Mouse (Mus musculus) forelimb bud, embryonic 11.5 days (tissue): ENCODE measurements around the gene Ankrd24.
"Not testable (repeated sequence)": the region's sequence is repeated elsewhere in the genome, so short reads cannot be mapped to it uniquely, and the experiment has no call there.

Experiments used
- DNase-seq: peaks from one replicate; pipeline ENCODE4 v3.0.0-alpha.2; 2012; ENCODE audit warnings: low read depth, low spot score

Gene Ankrd24

GRCm38 (mm10) chr10:81605666-81605973 lies 22.7 kb upstream of the Ankrd24 start:
- no peak for DNase-seq

DNA sequence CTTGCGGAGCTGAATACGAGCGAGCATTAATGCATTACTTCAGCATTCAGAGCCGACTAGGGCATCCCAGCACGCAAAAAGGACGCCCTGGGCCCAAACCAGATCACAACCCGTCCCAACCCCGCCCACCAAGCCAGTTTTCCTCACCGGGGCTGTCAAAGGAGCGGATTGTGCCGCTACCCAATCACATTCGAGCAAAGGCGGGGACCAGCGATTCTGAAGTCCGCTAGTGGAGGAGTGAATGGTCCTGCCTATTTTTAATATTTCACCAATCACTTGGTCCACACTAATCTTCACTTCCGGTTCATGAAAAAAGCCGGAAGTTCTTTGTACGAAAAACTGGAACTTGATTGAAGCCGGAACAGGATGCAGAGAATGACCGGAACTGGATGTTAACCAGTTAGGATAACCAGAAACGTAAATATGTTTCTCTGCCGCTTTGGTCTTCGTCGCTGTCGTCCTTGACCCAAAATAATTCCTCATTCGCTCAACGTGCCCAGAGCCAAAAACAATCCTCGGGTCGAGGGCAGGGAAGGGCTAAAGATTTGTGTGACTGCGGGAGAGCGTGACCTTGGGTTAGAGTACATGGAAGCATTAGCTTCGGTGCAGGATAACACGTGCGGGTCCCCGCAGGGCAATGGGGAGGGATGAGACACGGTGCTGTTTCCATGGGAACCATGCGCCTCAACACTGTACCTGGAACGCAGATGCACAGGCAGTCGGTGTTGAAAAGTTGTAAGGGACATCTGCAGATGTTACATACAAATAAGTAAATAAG lies 22.2 kb upstream of the Ankrd24 start, which contains the start of gene BC025920:
Gene BC025920, plus strand, starts transcription at position 297 of the 778 bp plus-strand sequence.
- DNase-seq: peak; percentile 98

DNA sequence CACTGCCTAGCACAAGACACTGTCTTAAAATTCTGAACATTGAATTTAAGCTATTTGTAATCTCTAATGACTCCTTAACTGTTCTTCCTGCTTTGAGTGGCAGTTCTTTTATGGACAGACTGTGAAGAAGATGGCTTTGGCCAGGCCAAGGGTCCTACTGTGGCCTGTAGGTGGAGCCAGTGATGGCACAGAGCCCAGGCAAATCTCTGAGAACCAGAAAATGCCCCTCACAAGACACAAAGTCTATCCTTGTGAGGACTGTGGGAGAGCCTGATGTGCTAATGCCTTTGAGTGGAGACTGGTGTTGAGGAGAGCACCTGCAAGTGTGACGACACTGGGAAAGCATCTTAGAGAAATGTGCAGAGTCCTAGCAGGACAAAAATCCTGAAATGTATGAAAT lies 20.0 kb upstream of the Ankrd24 start:
- DNase-seq: no peak

DNA sequence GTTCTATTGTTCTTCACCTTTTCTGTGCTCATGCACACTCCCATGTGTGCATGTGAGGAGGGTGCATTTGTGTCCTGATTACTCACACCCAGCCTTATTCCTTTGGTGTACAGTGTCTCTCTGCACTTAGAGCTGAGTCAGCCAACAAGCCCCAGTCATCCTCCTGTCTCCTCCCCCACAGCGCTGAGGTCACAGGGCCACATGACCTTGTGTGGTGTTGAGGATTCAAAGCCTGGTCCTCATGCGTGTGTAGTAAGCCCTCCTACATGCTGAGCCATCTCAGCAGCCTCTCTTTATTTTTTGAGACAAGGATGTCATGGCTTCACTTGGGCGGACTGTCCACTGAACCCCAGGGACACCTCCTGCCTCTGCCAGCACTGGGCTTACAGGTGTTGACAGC lies 15.6 kb upstream of the Ankrd24 start:
- DNase-seq: no peak

DNA sequence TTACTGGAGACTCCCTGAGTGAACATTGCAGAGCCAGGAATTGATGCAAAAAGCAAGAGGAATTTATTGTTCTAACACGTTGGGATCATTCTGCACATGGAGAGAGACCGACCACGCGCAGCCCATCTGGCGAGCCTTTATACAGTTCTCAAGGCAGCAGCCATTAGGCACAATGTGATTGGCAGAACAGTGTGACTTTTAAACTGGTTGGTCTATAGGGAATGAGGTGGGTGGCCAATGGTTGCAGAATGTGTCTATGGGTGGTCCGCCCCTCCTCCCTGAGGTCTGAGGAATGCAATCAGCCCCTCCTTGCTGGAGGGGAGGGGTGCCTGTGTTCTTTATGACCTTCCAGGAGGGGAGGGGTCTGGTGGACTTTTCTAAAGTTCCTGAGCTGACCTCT lies 12.9 kb upstream of the Ankrd24 start:
- peak; percentile 68 for DNase-seq

DNA sequence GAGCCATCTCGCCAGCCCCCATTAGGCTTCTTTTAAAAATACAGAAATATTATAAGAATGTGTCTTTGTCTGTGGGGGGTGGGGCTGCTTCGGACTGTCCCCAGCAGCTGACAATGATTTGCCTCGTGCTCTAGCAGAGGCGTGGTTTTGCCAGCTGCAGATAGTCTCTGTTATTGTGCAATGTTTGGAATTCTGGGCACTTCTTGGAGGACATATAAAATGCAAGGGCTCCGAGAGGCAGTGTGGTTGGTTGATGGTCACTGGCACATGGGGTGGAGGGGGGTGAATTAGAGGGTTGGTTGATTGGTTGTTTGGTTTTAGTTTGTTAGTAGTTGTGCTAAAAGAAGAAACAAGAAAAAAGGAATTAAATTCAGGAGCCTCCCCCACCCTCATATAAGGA lies 8.4 kb upstream of the Ankrd24 start:
- DNase-seq: no peak

GRCm38 (mm10) chr10:81620786-81621185 lies 7.6 kb upstream of the Ankrd24 start:
- DNase-seq: no peak

- no peak for DNase-seq
Observed at GRCm38 (mm10) chr10:81623441-81623840, 4.9 kb upstream of the Ankrd24 start.

DNA sequence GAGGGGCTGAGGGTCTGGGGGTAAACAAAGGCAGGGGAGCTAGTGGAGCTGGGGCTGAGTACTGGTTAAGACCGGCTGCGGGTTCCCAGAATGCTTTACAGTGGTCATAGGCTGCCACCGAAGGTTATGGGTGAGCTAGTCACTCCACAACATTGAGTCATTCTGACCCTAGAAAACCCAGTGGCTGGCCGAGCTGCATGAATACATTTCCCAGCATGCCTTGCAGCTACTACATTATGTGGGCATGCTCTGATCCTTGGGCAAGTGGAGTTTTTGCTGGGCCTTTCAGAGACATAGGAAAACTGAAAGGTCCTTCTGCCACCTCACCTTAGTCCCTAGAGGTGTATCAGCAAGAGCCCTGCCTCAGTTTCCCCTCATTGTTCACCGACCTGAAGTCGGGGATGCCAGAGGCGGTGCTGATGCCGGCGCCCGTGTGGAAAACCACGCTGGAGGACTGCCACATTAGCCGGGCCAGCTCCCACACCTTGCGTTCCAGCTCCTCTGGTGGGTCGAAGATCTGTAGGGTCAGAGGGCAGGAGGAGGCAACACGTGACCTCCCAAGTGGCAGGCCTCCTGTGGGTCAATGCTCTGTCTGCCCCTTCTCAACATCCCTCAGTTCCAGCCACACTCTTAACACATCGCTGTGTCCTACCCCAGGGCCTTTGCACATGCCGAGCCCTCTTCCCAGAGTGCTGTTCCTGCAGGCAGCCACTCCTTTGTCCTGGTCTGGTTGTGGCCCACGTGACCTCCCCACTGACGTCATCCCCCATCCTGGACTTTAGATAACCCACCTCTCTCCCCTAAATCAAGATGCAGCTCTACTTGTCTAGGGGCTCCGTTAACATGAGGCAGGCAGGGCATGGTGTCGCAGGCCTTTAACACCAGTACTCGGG lies 2.0 kb upstream of the Ankrd24 start:
- DNase-seq: no peak

DNA sequence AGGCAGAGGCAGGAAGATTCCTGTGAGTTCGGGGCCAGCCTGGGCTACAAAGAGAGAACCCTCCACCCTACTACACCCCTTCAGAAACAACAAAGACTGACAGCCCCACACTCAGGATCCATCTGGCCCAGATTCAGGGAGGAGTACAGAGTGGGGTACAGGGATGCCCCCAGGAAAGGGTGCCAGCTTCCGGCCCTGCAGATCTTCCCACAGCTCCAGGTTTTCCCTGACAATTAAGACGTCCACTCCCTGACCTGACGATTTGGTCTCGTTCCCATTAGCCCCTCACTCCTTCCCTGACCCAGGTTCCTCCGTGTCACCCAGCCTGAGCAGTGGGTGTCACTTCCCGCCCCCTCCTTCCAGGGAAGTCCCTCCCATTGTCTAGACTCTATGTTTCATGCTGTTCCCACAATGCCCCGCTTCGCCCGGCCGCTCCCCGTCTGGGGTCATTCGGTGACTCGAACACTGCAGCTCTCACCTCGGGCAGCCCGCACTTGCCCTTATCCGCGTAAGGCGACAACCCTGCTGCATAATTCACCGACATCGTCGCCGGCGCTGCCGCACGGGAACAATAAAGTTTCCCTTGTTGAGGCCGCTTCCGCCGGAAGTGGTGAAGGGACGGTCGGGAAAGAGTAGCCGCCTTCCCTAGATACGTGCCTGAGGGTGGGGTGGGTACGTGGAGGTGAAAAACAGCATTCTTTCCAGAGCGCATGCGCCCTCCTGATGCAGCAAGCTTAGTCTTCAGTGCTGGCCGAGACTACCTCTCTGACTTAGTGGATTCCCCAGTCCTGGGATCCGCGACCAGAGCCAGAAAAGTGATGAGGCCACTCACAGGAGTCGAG lies 1.1 kb upstream of the Ankrd24 start, which contains the start of gene Sirt6:
Gene Sirt6, minus strand, starts transcription at position 804 of the 842 bp plus-strand sequence.
- peak; percentile 95 for DNase-seq

GRCm38 (mm10) chr10:81627836-81628220 lies 512 bp upstream of the Ankrd24 start:
- DNase-seq: no peak

GRCm38 (mm10) chr10:81633253-81634099 lies 5.1 kb downstream of the Ankrd24 start:
- peak; percentile 93 for DNase-seq

GRCm38 (mm10) chr10:81636338-81636737 lies 8.0 kb downstream of the Ankrd24 start:
- no peak for DNase-seq

GRCm38 (mm10) chr10:81638101-81638500 lies 9.8 kb downstream of the Ankrd24 start:
- DNase-seq: no peak

DNA sequence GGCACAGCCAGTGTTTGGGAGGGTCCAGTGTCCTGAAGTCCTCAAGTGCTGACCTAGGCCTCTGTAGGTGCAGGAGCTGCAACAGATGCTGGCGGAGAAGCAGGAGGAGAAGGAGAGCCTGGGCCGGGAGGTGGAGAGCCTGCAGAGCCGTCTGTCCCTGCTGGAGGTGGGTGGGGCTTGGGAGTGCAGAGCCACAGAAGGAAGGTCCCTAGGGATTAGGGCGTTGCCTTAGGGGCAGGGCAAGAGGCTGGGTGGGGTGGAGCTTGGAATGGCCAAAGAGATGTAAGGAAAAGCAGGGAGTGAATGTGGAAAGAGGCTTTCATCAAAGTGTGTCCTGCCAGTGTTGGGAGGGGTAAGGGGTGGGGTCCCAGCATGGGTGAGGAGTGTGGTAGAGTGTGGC lies 12.5 kb downstream of the Ankrd24 start:
- not testable (repeated sequence) for DNase-seq

GRCm38 (mm10) chr10:81641566-81641965 lies 13.2 kb downstream of the Ankrd24 start:
- DNase-seq: no peak

GRCm38 (mm10) chr10:81641978-81642647 lies 13.8 kb downstream of the Ankrd24 start:
- no peak for DNase-seq

DNA sequence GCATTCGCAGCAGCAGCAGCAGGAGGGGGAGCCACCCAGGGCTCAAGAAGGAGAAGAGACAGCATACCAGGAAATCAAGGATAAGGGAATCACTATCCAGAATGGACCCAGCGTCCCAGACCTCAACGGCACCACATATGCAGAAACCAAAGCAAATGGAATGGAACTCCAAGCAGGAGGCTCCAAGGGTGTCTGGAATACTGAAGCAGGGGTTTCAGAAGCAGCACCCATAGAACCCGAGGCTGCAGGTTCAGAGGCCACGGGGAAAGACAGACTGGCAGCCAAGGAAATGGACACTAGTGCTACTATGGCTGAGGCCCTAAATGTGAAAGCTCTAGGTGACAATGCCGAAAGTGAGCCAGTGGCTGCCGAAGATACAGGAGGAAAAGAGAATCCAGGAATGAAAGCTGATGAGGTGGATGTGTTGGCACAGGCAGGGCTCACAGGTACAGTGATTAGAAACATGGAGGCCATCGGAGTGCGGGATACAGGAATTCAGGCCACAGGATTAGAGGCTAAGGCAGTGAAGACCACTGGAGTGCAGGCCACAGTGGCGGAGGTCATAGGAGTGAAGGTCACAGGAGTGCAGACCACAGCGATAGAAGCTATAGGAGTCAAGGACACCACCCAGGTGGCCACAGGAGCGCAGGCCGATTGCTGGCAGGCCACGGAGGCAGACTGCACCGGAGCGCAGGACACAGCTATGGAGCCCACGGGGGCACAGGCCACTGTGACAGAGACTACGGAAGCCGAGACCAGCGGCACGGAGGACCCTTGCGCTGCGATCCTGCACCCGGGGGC lies 14.5 kb downstream of the Ankrd24 start:
- no peak for DNase-seq

- peak; percentile 97 for DNase-seq
Observed at GRCm38 (mm10) chr10:81643449-81644055, 15.2 kb downstream of the Ankrd24 start.
